Mouse (Mus musculus) MEL (cell line): Measurements from ENCODE around the gene Naa38. TPM values are rescaled to one million over a fixed set of nuclear protein-coding genes. Genes with fewer than 3 reads are reported as not detected.
"Not testable (repeated sequence)": the region's sequence is repeated elsewhere in the genome, so short reads cannot be mapped to it uniquely, and the experiment has no call there.

Experiments
- DNase-seq: peaks from one replicate; pipeline ENCODE4 v3.0.0; 2011; ENCODE audit warnings: low read depth, low spot score
- H3K27ac ChIP-seq: 2 replicates; pipeline ENCODE4 v1.5.1; 2012; ENCODE audit warnings: low read depth, mild to moderate bottlenecking, control low read depth, low read length, moderate library complexity; ENCODE audit not compliant: control insufficient read depth
- H3K27me3 ChIP-seq, 2 experiments: fragments of 150-350 bp in 1 of 2; sonication (generic) in 1 of 2; 2 replicates each; pipeline ENCODE4 v1.6.1; 2012; ENCODE audit warnings: low read length in 2 of 2, mild to moderate bottlenecking in 2 of 2, improper control_type of control experiment in 1 of 2, moderate library complexity in 1 of 2; ENCODE audit not compliant: insufficient read depth in 2 of 2, control insufficient read depth in 1 of 2
- H3K36me3 ChIP-seq, 2 experiments: 2 replicates each; pipeline ENCODE4 v1.6.1; 2012 to 2014; ENCODE audit warnings: low read length in 2 of 2, improper control_type of control experiment in 1 of 2, inconsistent platforms in 1 of 2, mild to moderate bottlenecking in 1 of 2; ENCODE audit not compliant: insufficient read depth in 2 of 2, control insufficient read depth in 1 of 2
- H3K4me1 ChIP-seq, 2 experiments: fragments of 150-350 bp in 1 of 2; sonication (generic) in 1 of 2; 2 replicates each; pipeline ENCODE4 v1.6.1; 2012; ENCODE audit warnings: low read length in 2 of 2, improper control_type of control experiment in 1 of 2, mild to moderate bottlenecking in 1 of 2; ENCODE audit not compliant: insufficient read depth in 2 of 2, control insufficient read depth in 1 of 2
- H3K4me3 ChIP-seq, 2 experiments: fragments of 150-350 bp in 1 of 2; sonication (generic) in 1 of 2; 2 replicates each; pipeline ENCODE4 v1.5.1; 2012; ENCODE audit warnings: low read depth in 2 of 2, low read length in 2 of 2, mild to moderate bottlenecking in 2 of 2, moderate library complexity in 2 of 2, control low read depth in 1 of 2, improper control_type of control experiment in 1 of 2; ENCODE audit not compliant: control insufficient read depth in 1 of 2, insufficient read depth in 1 of 2
- H3K79me2 ChIP-seq: 2 replicates; pipeline ENCODE4 v1.6.1; 2012; ENCODE audit warnings: mild to moderate bottlenecking, low read length, moderate library complexity; ENCODE audit not compliant: control insufficient read depth, poor library complexity, insufficient read depth
- H3K9ac ChIP-seq: 2 replicates; pipeline ENCODE4 v1.6.1; 2012; ENCODE audit warnings: low read depth, mild to moderate bottlenecking, control low read depth, low read length, moderate library complexity; ENCODE audit not compliant: control insufficient read depth, poor library complexity, severe bottlenecking
- H3K9me3 ChIP-seq: fragments of 150-350 bp; sonication (generic); replicated peaks from 2 replicates; pipeline ENCODE4 v1.6.1; 2012; ENCODE audit warnings: mild to moderate bottlenecking, low read length, improper control_type of control experiment, moderate library complexity; ENCODE audit not compliant: insufficient read depth
- CHD2 ChIP-seq: IDR thresholded peaks from 2 replicates; pipeline ENCODE4 v1.6.1; 2011; ENCODE audit warnings: low read length, improper control_type of control experiment
- CTCF ChIP-seq, 3 experiments: IDR thresholded peaks in 2 of 3; conservative IDR thresholded peaks in 1 of 3; 2 replicates each; pipeline ENCODE4 v1.5.1; 2011 to 2012; ENCODE audit warnings: low read length in 3 of 3, low read depth in 2 of 3, mild to moderate bottlenecking in 2 of 3, improper control_type of control experiment in 1 of 3, inconsistent platforms in 1 of 3, mixed read lengths in 1 of 3, moderate library complexity in 1 of 3; ENCODE audit not compliant: control insufficient read depth in 1 of 3, insufficient read depth in 1 of 3, poor library complexity in 1 of 3, severe bottlenecking in 1 of 3
- GATA1 ChIP-seq: IDR thresholded peaks from 2 replicates; pipeline ENCODE4 v1.6.1; 2011; ENCODE audit warnings: low read depth, low read length, improper control_type of control experiment
- HCFC1 ChIP-seq: IDR thresholded peaks from 2 replicates; pipeline ENCODE4 v1.6.1; 2012; ENCODE audit warnings: low read depth, mild to moderate bottlenecking, inconsistent platforms, low read length, improper control_type of control experiment, moderate library complexity
- JUND ChIP-seq: IDR thresholded peaks from 2 replicates; pipeline ENCODE4 v1.6.1; 2011; ENCODE audit warnings: low read depth, mild to moderate bottlenecking, improper control_type of control experiment, low read length
- KAT2A ChIP-seq: conservative IDR thresholded peaks from 2 replicates; pipeline ENCODE4 v1.6.1; 2012; ENCODE audit warnings: low read depth, low read length, improper control_type of control experiment, inconsistent platforms
- NELFE ChIP-seq: IDR thresholded peaks from 2 replicates; pipeline ENCODE4 v1.6.1; 2011; ENCODE audit warnings: low read depth, low read length, improper control_type of control experiment
- RAD21 ChIP-seq: IDR thresholded peaks from 2 replicates; pipeline ENCODE4 v1.6.1; 2011; ENCODE audit warnings: mild to moderate bottlenecking, low read depth, low read length, improper control_type of control experiment
- RCOR1 ChIP-seq: IDR thresholded peaks from 2 replicates; pipeline ENCODE4 v1.6.1; 2012; ENCODE audit warnings: low read depth, mild to moderate bottlenecking, inconsistent platforms, low read length, improper control_type of control experiment
- SIN3A ChIP-seq: IDR thresholded peaks from 2 replicates; pipeline ENCODE4 v1.6.1; 2012; ENCODE audit warnings: low read length, improper control_type of control experiment, inconsistent platforms
- SMC3 ChIP-seq: IDR thresholded peaks from 2 replicates; pipeline ENCODE4 v1.6.1; 2011; ENCODE audit warnings: low read depth, low read length, improper control_type of control experiment
- ZC3H11A ChIP-seq: IDR thresholded peaks from 2 replicates; pipeline ENCODE4 v1.6.1; 2012; ENCODE audit warnings: low read depth, mild to moderate bottlenecking, inconsistent platforms, low read length, improper control_type of control experiment
- ZKSCAN1 ChIP-seq: IDR thresholded peaks from 2 replicates; pipeline ENCODE4 v1.6.1; 2012; ENCODE audit warnings: low read depth, mild to moderate bottlenecking, inconsistent platforms, low read length, improper control_type of control experiment, moderate library complexity
- ZMIZ1 ChIP-seq: IDR thresholded peaks from 2 replicates; pipeline ENCODE4 v1.6.1; 2012; ENCODE audit warnings: low read depth, mild to moderate bottlenecking, inconsistent platforms, low read length, improper control_type of control experiment, moderate library complexity
- ZNF384 ChIP-seq: IDR thresholded peaks from 2 replicates; pipeline ENCODE4 v1.6.1; 2012; ENCODE audit warnings: low read depth, mild to moderate bottlenecking, inconsistent platforms, low read length, improper control_type of control experiment
- polyA plus RNA-seq, 2 experiments: library from polyadenylated mRNA; stranded (reverse) in 1 of 2; unstranded in 1 of 2; fragments of >175 nt in 1 of 2; fragments of >200 nt in 1 of 2; gene quantifications; 2 replicates each; pipeline versions ENCODE4 v1.2.1 to v1.2.4; 2012; ENCODE audit warnings: low replicate concordance in 2 of 2, low read depth in 1 of 2; ENCODE audit not compliant: insufficient read length in 2 of 2, insufficient read depth in 1 of 2, missing spikeins in 1 of 2
- total RNA-seq: library from RNA; depleted of rRNA; stranded (reverse); fragments of 300-350 nt; gene quantifications from 2 replicates; pipeline ENCODE4 v1.2.3, GENCODE M21; 2012

The Naa38 gene
- total and polyA plus RNA-seq, 3 experiments, result 173 to 190 TPM; not detected in 1

DNA sequence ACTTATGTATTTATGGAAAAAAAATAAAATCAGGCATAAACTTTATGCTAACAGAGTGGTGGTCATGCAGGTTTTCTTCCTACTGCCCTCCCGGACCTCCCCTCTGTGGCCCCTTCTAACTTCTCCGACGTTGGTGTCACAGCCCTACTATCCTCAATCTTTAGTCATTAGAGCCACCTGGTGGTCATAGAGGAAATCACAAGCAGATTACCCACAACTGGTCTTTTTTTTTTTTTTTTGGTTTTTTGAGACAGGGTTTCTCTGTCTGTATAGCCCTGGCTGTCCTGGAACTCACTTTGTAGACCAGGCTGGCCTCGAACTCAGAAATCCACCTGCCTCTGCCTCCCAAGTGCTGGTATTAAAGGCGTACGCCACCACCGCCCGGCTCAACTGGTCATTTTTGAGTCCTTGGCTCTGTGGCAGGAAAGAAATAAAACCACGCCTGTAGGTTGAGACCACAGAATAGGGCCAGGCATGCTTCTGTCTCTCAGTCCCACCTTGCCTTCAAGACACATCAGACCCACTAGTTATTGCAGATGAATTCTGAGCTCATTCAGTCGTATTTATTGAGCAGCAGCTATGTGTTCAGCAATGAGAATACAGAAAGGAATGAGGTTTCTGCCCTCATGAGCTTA lies 4.8 kb upstream of the Naa38 start:
- DNase-seq, result peak; percentile 86
- H3K27ac ChIP-seq, result no peak overlapping the region
- no peak overlapping the region for H3K9ac ChIP-seq
- no peaks in the 10 kb centered on the region for H3K9me3 ChIP-seq
- TF ChIP-seq NELFE (no peak), SMC3 (peak; percentile 92), ZKSCAN1 (peak; percentile 79; the same call in 1 of the 2 replicates), RAD21 (peak; percentile 81), RCOR1 (no peak), SIN3A (peak; percentile 57), ZNF384 (peak; percentile 98), KAT2A (no peak), HCFC1 (0 out of 2 replicates have a peak, but pooled peaks have one; percentile 32), ZMIZ1 (no peak), JUND (no peak), GATA1 (no peak), ZC3H11A (peak; percentile 96), CHD2 (no peak), CTCF (IDR thresholded peaks at IDR 0.05 in 2 of 3, conservative IDR thresholded peaks at IDR 0.05 in 1 of 3; ENCODE audit: control insufficient read depth in 1 of 3, insufficient read depth in 1 of 3, low read depth in 2 of 3, low read length in 3 of 3, poor library complexity in 1 of 3, severe bottlenecking in 1 of 3) (peak; percentile 48 to 80 (median 49); a peak in 5 of 6 replicates)
- TF ChIP-seq, all 39 proteins: peak for 8
- no peaks in the 10 kb centered on the region for H3K4me1 ChIP-seq
- H3K4me3 ChIP-seq, result no peak overlapping the region
- H3K36me3 ChIP-seq, result no peaks in the 10 kb centered on the region; a peak in 1 of 4 replicates
- H3K79me2 ChIP-seq, result peaks cover 7% of the 10 kb centered on the region
- no peaks in the 10 kb centered on the region for H3K27me3 ChIP-seq

- H3K27ac ChIP-seq, result peak overlapping the region; percentile 88
- H3K4me1 ChIP-seq, H3K27me3 ChIP-seq, H3K79me2 ChIP-seq, H3K36me3 ChIP-seq: not testable (repeated sequence)
- peak; percentile 3; the same call in 1 of the 2 replicates for TF ChIP-seq SIN3A
- TF ChIP-seq, all 39 proteins: peak for 1; not testable (repeated sequence) for 38
- H3K9ac ChIP-seq, result peak overlapping the region; percentile 78
- H3K4me3 ChIP-seq, result peak overlapping the region; percentile 52 to 67
- peak; percentile 48 for DNase-seq
- not testable (repeated sequence) for H3K9me3 ChIP-seq
Observed at GRCm38 (mm10) chr11:69394591-69395167, 608 bp upstream of the Naa38 start.
